Comparison of ENCODE assay signal across 11 mouse cellular contexts in genomic region chr15:12518370-12518973, GRCm38 (mm10).
DNase-seq lines count a peak whose midpoint lies in the region; ATAC-seq and TF ChIP-seq lines count a peak whose summit lies in the region.
"Had no signal": no experiment of that assay in that cellular context is flagged by ENCODE, and none has a peak within 500 bp of the region (broad histone marks: within the 10 kb centered on the region; RNA-seq: fewer than 3 reads in every experiment).

No protein-coding gene starts in this region.

- no peaks in the 10 kb centered on the region for H3K9me3 ChIP-seq in E14TG2a.4 (ENCODE audit: low read length)
- H3K9me3 ChIP-seq in limb, embryonic 14.5 days (ENCODE audit: control insufficient read depth, low read length): no peaks in the 10 kb centered on the region
- no peaks in the 10 kb centered on the region for H3K9me3 ChIP-seq in intestine, embryonic 16.5 days (ENCODE audit: control insufficient read depth, low read length)
- H3K9me3 ChIP-seq: liver, embryonic 15.5 days; neural tube, embryonic 13.5 days had no signal

- H3K9ac ChIP-seq in limb, embryonic 14.5 days (ENCODE audit: low read depth, low read length, severe bottlenecking): no peak overlapping the region
- no peak overlapping the region for H3K9ac ChIP-seq in intestine, embryonic 16.5 days (ENCODE audit: low read depth, low read length)
- H3K9ac ChIP-seq: liver, embryonic 15.5 days; neural tube, embryonic 13.5 days had no signal

- no peak for TF ChIP-seq POLR2A in limb, embryonic 14.5 days (IDR thresholded peaks at IDR 0.05; ENCODE audit: borderline replicate concordance, extremely low read depth, insufficient read depth, insufficient read length)

- peak overlapping the region; percentile 19; the same call in 1 of the 2 replicates for H3K27ac ChIP-seq in limb, embryonic 14.5 days (replicated peaks; ENCODE audit: low read depth, low read length)
- H3K27ac ChIP-seq in intestine, embryonic 16.5 days (ENCODE audit: low read length): no peak overlapping the region
- H3K27ac ChIP-seq: liver, embryonic 15.5 days; neural tube, embryonic 13.5 days had no signal

- TF ChIP-seq CTCF in E14TG2a.4 (conservative IDR thresholded peaks at IDR 0.05; ENCODE audit: low read length): no peak

- DNase-seq in kidney, adult 9 months: peak; percentile 7
- DNase-seq in kidney, adult 8-10 months: no peak
- peak; percentile 76 for DNase-seq in brain, adult 2 months (ENCODE audit: low read depth, low spot score)
- DNase-seq in limb, embryonic 14.5 days (ENCODE audit: low spot score): no peak
- DNase-seq in adrenal gland, postnatal 36 days: no peak
- DNase-seq: cerebellum, adult 11-12 months; thymus, adult 18-20 months had no signal

- peaks cover 36% of the 10 kb centered on the region for H3K4me1 ChIP-seq in E14TG2a.4 (replicated peaks; ENCODE audit: low read depth, low read length)
- peaks cover 56% of the 10 kb centered on the region for H3K4me1 ChIP-seq in limb, embryonic 14.5 days (ENCODE audit: control insufficient read depth, insufficient read depth, low read length)
- H3K4me1 ChIP-seq in intestine, embryonic 16.5 days (ENCODE audit: control insufficient read depth, insufficient read depth, low read length): peaks cover 2% of the 10 kb centered on the region; the same call in 1 of the 2 replicates
- H3K4me1 ChIP-seq: liver, embryonic 15.5 days had no signal

- H3K4me3 ChIP-seq in E14TG2a.4 (replicated peaks; ENCODE audit: low read length): peak overlapping the region; percentile 51
- no peak overlapping the region for H3K4me3 ChIP-seq in limb, embryonic 14.5 days (replicated peaks; ENCODE audit: low read length)
- H3K4me3 ChIP-seq in intestine, embryonic 16.5 days (ENCODE audit: low read length): no peak overlapping the region
- H3K4me3 ChIP-seq: liver, embryonic 15.5 days; neural tube, embryonic 13.5 days had no signal

- H3K27me3 ChIP-seq in E14TG2a.4 (ENCODE audit: insufficient read depth, low read length): peaks cover 4% of the 10 kb centered on the region; the same call in 1 of the 2 replicates
- no peaks in the 10 kb centered on the region for H3K27me3 ChIP-seq in limb, embryonic 14.5 days (ENCODE audit: control insufficient read depth, insufficient read depth, low read length)
- no peaks in the 10 kb centered on the region for H3K27me3 ChIP-seq in intestine, embryonic 16.5 days (replicated peaks; ENCODE audit: control insufficient read depth, insufficient read depth, low read length)
- H3K27me3 ChIP-seq: liver, embryonic 15.5 days; neural tube, embryonic 13.5 days had no signal

- 0 out of 2 replicates have a peak overlapping the region, but pooled peaks have one; percentile 1 for H3K4me2 ChIP-seq in limb, embryonic 14.5 days (replicated peaks; ENCODE audit: low read depth, low read length, severe bottlenecking)
- H3K4me2 ChIP-seq in intestine, embryonic 16.5 days (ENCODE audit: low read depth, low read length): no peak overlapping the region
- H3K4me2 ChIP-seq: liver, embryonic 15.5 days; neural tube, embryonic 13.5 days had no signal

- ATAC-seq in limb, embryonic 14.5 days (ENCODE audit: low FRiP score, low read depth): no peak
- ATAC-seq in intestine, embryonic 16.5 days: no peak

- WGBS in limb, embryonic 14.5 days: 61% methylated on average over 14 of the region's 14 CpGs
- 69% methylated on average over 14 of the region's 14 CpGs for WGBS in intestine, embryonic 16.5 days

- no peaks in the 10 kb centered on the region for H3K36me3 ChIP-seq in E14TG2a.4 (ENCODE audit: insufficient read depth, low read length)
- no peaks in the 10 kb centered on the region for H3K36me3 ChIP-seq in limb, embryonic 14.5 days (ENCODE audit: control insufficient read depth, insufficient read depth, low read length)
- no peaks in the 10 kb centered on the region for H3K36me3 ChIP-seq in intestine, embryonic 16.5 days (ENCODE audit: control insufficient read depth, insufficient read depth, low read length)
- H3K36me3 ChIP-seq: liver, embryonic 15.5 days; neural tube, embryonic 13.5 days had no signal

Comparison
In these comparisons a context has a peak if more than half of its experiments do, and no peak if none do; other contexts are left out.
1. DNase-seq: peak in kidney, adult 9 months (single experiment) and brain, adult 2 months (single experiment); none in kidney, adult 8-10 months (0 of 2), limb, embryonic 14.5 days (single experiment) and adrenal gland, postnatal 36 days (0 of 2).